Mouse (Mus musculus): ENCODE results near the gene Pdxk. TPM values are rescaled to one million over a fixed set of nuclear protein-coding genes. Genes with fewer than 3 reads are reported as not detected.

The Pdxk gene
- polyA plus RNA-seq, 1 experiment, result 77.7 TPM

GRCm38 (mm10) chr10:78442292-78442691, 22.5 kb downstream of the Pdxk start:
- no peak for TF ChIP-seq POLR2A (IDR thresholded peaks at IDR 0.05; ENCODE audit: extremely low read depth, insufficient read depth, low read length)
- no peak for TF ChIP-seq CTCF (IDR thresholded peaks at IDR 0.05; ENCODE audit: extremely low read depth, insufficient read depth, low read length)
- H3K4me1 ChIP-seq (ENCODE audit: control insufficient read depth, insufficient read depth, low read length), result no peaks in the 10 kb centered on the region
- no peak overlapping the region for H3K4me3 ChIP-seq (ENCODE audit: insufficient read depth, low read length)
- no peak overlapping the region for H3K27ac ChIP-seq (ENCODE audit: insufficient read depth, low read length)

- Histone ChIP-seq H3K27ac (ENCODE audit: insufficient read depth, low read length) (no peak overlapping the region), H3K4me1 (ENCODE audit: control insufficient read depth, insufficient read depth, low read length) (no peaks in the 10 kb centered on the region), H3K4me3 (ENCODE audit: insufficient read depth, low read length) (no peak overlapping the region)
- TF ChIP-seq CTCF (IDR thresholded peaks at IDR 0.05; ENCODE audit: extremely low read depth, insufficient read depth, low read length) (no peak), POLR2A (IDR thresholded peaks at IDR 0.05; ENCODE audit: extremely low read depth, insufficient read depth, low read length) (no peak)
These were observed 23.2 kb downstream of the Pdxk start for GRCm38 (mm10) chr10:78441606-78442005.

- peak; percentile 77 for TF ChIP-seq CTCF (IDR thresholded peaks at IDR 0.05; ENCODE audit: extremely low read depth, insufficient read depth, low read length)
- no peak for TF ChIP-seq POLR2A (IDR thresholded peaks at IDR 0.05; ENCODE audit: extremely low read depth, insufficient read depth, low read length)
- no peak overlapping the region for H3K4me3 ChIP-seq (ENCODE audit: insufficient read depth, low read length)
- no peaks in the 10 kb centered on the region for H3K4me1 ChIP-seq (ENCODE audit: control insufficient read depth, insufficient read depth, low read length)
- no peak overlapping the region for H3K27ac ChIP-seq (ENCODE audit: insufficient read depth, low read length)
These were observed 24.0 kb downstream of the Pdxk start for GRCm38 (mm10) chr10:78440812-78441211.

GRCm38 (mm10) chr10:78439990-78440389, 24.8 kb downstream of the Pdxk start:
- no peaks in the 10 kb centered on the region for H3K4me1 ChIP-seq (ENCODE audit: control insufficient read depth, insufficient read depth, low read length)
- H3K4me3 ChIP-seq (ENCODE audit: insufficient read depth, low read length), result no peak overlapping the region
- no peak overlapping the region for H3K27ac ChIP-seq (ENCODE audit: insufficient read depth, low read length)
- TF ChIP-seq POLR2A (IDR thresholded peaks at IDR 0.05; ENCODE audit: extremely low read depth, insufficient read depth, low read length) (no peak), CTCF (IDR thresholded peaks at IDR 0.05; ENCODE audit: extremely low read depth, insufficient read depth, low read length) (no peak)

GRCm38 (mm10) chr10:78439550-78439949, 25.2 kb downstream of the Pdxk start:
- TF ChIP-seq CTCF (IDR thresholded peaks at IDR 0.05; ENCODE audit: extremely low read depth, insufficient read depth, low read length), result peak; percentile 32
- TF ChIP-seq POLR2A (IDR thresholded peaks at IDR 0.05; ENCODE audit: extremely low read depth, insufficient read depth, low read length), result no peak
- H3K4me1 ChIP-seq (ENCODE audit: control insufficient read depth, insufficient read depth, low read length), result no peaks in the 10 kb centered on the region
- no peak overlapping the region for H3K4me3 ChIP-seq (ENCODE audit: insufficient read depth, low read length)
- H3K27ac ChIP-seq (ENCODE audit: insufficient read depth, low read length), result no peak overlapping the region

GRCm38 (mm10) chr10:78438094-78438493, 26.7 kb downstream of the Pdxk start:
- TF ChIP-seq CTCF (IDR thresholded peaks at IDR 0.05; ENCODE audit: extremely low read depth, insufficient read depth, low read length) (peak; percentile 87), POLR2A (IDR thresholded peaks at IDR 0.05; ENCODE audit: extremely low read depth, insufficient read depth, low read length) (no peak)
- H3K27ac ChIP-seq (ENCODE audit: insufficient read depth, low read length), result no peak overlapping the region

GRCm38 (mm10) chr10:78432853-78433252, 31.9 kb downstream of the Pdxk start:
- H3K27ac ChIP-seq (ENCODE audit: insufficient read depth, low read length), result no peak overlapping the region
- TF ChIP-seq POLR2A (IDR thresholded peaks at IDR 0.05; ENCODE audit: extremely low read depth, insufficient read depth, low read length), result no peak
- TF ChIP-seq CTCF (IDR thresholded peaks at IDR 0.05; ENCODE audit: extremely low read depth, insufficient read depth, low read length), result no peak
- H3K4me3 ChIP-seq (ENCODE audit: insufficient read depth, low read length), result no peak overlapping the region
- no peaks in the 10 kb centered on the region for H3K4me1 ChIP-seq (ENCODE audit: control insufficient read depth, insufficient read depth, low read length)

More at GRCm38 (mm10) chr10:78438094-78438493, 26.7 kb downstream of the Pdxk start:
- Histone ChIP-seq H3K4me3 (ENCODE audit: insufficient read depth, low read length) (no peak overlapping the region), H3K4me1 (ENCODE audit: control insufficient read depth, insufficient read depth, low read length) (no peaks in the 10 kb centered on the region)

GRCm38 (mm10) chr10:78429776-78430175, 35.0 kb downstream of the Pdxk start:
- Histone ChIP-seq H3K4me1 (ENCODE audit: control insufficient read depth, insufficient read depth, low read length) (peaks cover 2% of the 10 kb centered on the region; the same call in 1 of the 2 replicates), H3K4me3 (ENCODE audit: insufficient read depth, low read length) (no peak overlapping the region), H3K27ac (ENCODE audit: insufficient read depth, low read length) (no peak overlapping the region)
- no peak for TF ChIP-seq POLR2A (IDR thresholded peaks at IDR 0.05; ENCODE audit: extremely low read depth, insufficient read depth, low read length)
- TF ChIP-seq CTCF (IDR thresholded peaks at IDR 0.05; ENCODE audit: extremely low read depth, insufficient read depth, low read length), result no peak

- peaks cover 2% of the 10 kb centered on the region; the same call in 1 of the 2 replicates for H3K4me1 ChIP-seq (ENCODE audit: control insufficient read depth, insufficient read depth, low read length)
- no peak overlapping the region for H3K27ac ChIP-seq (ENCODE audit: insufficient read depth, low read length)
- TF ChIP-seq POLR2A (IDR thresholded peaks at IDR 0.05; ENCODE audit: extremely low read depth, insufficient read depth, low read length), result no peak
- TF ChIP-seq CTCF (IDR thresholded peaks at IDR 0.05; ENCODE audit: extremely low read depth, insufficient read depth, low read length), result no peak
- H3K4me3 ChIP-seq (ENCODE audit: insufficient read depth, low read length), result no peak overlapping the region
These were observed 35.6 kb downstream of the Pdxk start for GRCm38 (mm10) chr10:78429180-78429579.

- TF ChIP-seq POLR2A (IDR thresholded peaks at IDR 0.05; ENCODE audit: extremely low read depth, insufficient read depth, low read length) (no peak), CTCF (IDR thresholded peaks at IDR 0.05; ENCODE audit: extremely low read depth, insufficient read depth, low read length) (no peak)
- Histone ChIP-seq H3K27ac (ENCODE audit: insufficient read depth, low read length) (no peak overlapping the region), H3K4me3 (ENCODE audit: insufficient read depth, low read length) (no peak overlapping the region), H3K4me1 (ENCODE audit: control insufficient read depth, insufficient read depth, low read length) (peaks cover 2% of the 10 kb centered on the region; the same call in 1 of the 2 replicates)
These were observed 36.7 kb downstream of the Pdxk start for GRCm38 (mm10) chr10:78428070-78428469.
